Mouse (Mus musculus): ENCODE data around the gene Med13l.

DNA sequence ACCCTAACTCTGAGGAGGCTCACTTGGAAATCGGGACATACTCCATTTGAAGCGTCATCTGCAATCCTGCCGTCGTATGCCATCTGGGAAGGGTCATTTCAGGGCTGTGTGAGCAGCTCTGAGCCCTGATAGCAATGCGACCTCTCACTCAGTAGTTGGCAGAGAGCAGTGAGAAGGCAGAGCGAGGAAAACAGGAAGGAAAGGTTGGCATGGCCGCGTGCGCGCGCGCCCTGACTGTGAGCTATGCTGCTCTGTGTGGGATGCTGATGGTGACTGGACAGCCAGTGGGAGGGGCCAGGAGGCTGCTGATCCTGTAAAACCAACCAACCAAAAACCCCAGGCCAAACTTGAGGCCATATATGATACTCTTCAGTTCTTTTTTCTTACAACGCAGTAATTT, 46.2 kb downstream of the Med13l start:
- TF ChIP-seq FLI1 (IDR thresholded peaks at IDR 0.05; ENCODE audit: low read length) (no peak), GATA1 (IDR thresholded peaks at IDR 0.05; ENCODE audit: borderline replicate concordance, low read length) (no peak)
